Mouse (Mus musculus) bone marrow macrophage, adult 2 months (primary cell): ENCODE results near the gene Tchp. TPM values are rescaled to one million over a fixed set of nuclear protein-coding genes. Genes with fewer than 3 reads are reported as not detected.
A peak's percentile ranks its signal among the peaks of the same experiment; 100 is the strongest.

Experiments used
- H3K27ac ChIP-seq: 2 replicates; pipeline ENCODE4 v1.5.1; 2012; ENCODE audit warnings: low read depth, low read length; ENCODE audit not compliant: insufficient read depth
- H3K4me1 ChIP-seq: 2 replicates; pipeline ENCODE4 v1.6.1; 2012; ENCODE audit warnings: low read length; ENCODE audit not compliant: control insufficient read depth, insufficient read depth
- H3K4me3 ChIP-seq: 2 replicates; pipeline ENCODE4 v1.5.1; 2012; ENCODE audit warnings: mild to moderate bottlenecking, low read length, moderate library complexity; ENCODE audit not compliant: insufficient read depth
- CTCF ChIP-seq: IDR thresholded peaks from 2 replicates; pipeline ENCODE4 v1.5.1; 2012; ENCODE audit warnings: low read depth, mild to moderate bottlenecking, low read length, moderate library complexity
- POLR2A ChIP-seq: IDR thresholded peaks from 2 replicates; pipeline ENCODE4 v1.6.1; 2012; ENCODE audit warnings: mild to moderate bottlenecking, low read depth, low read length, borderline replicate concordance
- polyA plus RNA-seq: library from polyadenylated mRNA; stranded (reverse); fragments of >200 nt; gene quantifications from 2 replicates; pipeline ENCODE4 v1.2.4, GENCODE M21; 2012; ENCODE audit not compliant: missing spikeins, insufficient read depth, insufficient read length

The Tchp gene
- polyA plus RNA-seq, 1 experiment = 13.1 TPM

DNA sequence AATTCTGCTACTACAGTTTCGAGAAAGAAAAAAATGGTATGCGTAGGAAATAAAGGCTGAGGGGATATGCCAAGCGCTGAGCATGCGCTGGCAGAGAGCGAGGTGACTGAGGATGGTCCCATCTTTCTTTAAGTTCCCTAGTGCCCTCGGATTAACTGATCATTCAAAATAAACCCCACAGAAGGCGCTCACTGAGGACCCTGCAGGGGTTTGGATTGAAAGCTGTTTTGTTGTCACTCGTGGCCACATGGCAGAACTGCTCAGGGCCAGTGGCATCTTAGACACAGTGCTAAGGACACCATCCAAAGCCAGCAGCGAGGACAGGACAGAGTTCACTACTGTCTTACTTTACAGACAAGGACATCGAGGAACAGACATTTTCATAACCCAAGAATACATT, 42.8 kb downstream of the Tchp start:
- TF ChIP-seq POLR2A (no peak), CTCF (no peak)
- no peak overlapping the region for H3K27ac ChIP-seq
- H3K4me1 ChIP-seq = peaks cover 2% of the 10 kb centered on the region; the same call in 1 of the 2 replicates
- H3K4me3 ChIP-seq = no peak overlapping the region

DNA sequence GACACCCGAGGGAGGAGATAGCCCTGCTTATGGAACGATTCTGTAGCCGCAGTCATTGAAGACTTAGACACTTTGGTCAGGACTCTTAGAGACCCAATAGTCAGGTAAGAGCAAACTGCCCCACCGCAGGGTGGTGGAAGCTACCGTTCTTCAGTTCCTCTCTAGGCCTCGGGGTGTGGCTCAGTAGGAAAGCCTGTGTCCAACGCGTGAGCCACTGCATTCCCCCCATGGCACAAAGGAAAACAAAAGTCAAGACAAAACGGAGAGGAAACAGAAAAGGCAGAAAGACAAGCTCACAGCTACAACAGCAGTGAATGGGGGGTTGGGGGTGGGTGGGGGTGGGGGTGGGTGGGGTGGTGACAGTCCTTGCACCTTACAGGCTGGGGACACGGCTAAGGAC, 44.8 kb downstream of the Tchp start:
- no peaks in the 10 kb centered on the region for H3K4me1 ChIP-seq
- no peak overlapping the region for H3K27ac ChIP-seq
- TF ChIP-seq CTCF (no peak), POLR2A (no peak)
- no peak overlapping the region for H3K4me3 ChIP-seq

DNA sequence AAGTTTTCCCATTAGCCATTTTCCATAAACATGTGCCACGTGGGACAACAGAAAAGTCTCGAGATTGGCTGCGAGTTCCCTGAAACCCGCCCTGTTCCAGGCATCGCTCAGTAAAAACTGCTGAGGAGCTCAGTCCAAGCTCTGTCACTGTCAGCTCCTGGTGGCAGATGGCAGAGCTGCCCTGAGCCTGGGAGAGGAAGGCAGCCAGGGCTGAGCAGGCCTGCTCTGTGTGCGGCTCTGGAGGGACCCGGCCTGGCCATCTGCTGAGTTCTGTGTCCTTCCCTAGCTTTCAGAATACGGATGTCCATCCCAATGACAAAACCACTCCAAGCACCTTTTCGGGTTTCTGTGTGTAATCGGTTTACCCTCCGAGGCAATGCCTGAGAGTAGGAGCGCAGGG, 45.8 kb downstream of the Tchp start:
- no peak overlapping the region for H3K4me3 ChIP-seq
- TF ChIP-seq CTCF (no peak), POLR2A (no peak)
- no peak overlapping the region for H3K27ac ChIP-seq
- no peaks in the 10 kb centered on the region for H3K4me1 ChIP-seq

DNA sequence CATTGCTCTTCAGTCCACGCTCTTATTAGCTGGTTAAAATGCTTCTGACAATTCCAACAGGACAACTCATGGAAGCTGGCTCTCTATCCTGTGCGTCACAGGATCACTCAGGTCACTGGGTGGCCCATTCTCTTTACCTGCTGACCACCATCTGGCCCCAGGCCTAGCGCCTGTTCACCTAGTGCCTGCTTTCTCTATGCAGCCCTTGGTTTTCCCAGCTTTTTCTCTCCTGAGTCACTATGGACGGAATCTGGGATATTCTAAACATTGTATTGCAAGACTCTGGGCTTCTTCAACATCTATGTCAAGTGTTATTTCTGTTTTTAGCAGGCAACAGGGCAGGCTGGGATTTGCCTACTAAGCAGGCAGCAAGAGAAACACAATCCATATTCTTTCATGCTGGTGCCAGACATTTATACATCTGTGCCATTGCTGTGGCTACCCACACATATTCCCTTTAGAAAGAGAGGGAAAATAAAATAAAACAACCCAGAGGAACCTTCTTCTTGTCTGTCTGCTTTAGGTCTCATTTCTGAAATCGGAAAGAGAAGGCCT, 52.1 kb downstream of the Tchp start:
- H3K4me1 ChIP-seq = no peaks in the 10 kb centered on the region
- no peak overlapping the region for H3K4me3 ChIP-seq
- TF ChIP-seq CTCF (no peak), POLR2A (no peak)
- no peak overlapping the region for H3K27ac ChIP-seq

DNA sequence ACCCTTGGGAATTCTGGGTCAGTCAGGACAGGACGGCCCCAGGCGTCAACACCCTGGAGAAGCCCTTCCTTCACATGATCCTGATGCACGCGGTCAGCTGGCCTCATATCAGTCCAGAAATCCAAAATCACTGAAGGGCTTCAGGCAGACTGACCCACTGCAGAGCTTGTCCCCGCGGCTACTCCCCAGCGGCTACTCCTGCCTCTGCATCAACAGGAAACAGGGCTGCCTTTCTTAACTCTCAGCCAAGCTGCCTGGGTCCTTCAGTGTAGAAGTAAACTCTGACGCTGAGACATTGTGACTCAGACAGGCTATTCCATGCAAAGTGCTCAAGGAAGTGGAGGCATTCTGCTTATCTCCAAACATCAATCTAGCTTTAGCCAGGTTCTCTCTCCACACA, 54.4 kb downstream of the Tchp start:
- H3K4me3 ChIP-seq = no peak overlapping the region
- peaks cover 13% of the 10 kb centered on the region for H3K4me1 ChIP-seq
- TF ChIP-seq POLR2A (no peak), CTCF (no peak)
- H3K27ac ChIP-seq = no peak overlapping the region

DNA sequence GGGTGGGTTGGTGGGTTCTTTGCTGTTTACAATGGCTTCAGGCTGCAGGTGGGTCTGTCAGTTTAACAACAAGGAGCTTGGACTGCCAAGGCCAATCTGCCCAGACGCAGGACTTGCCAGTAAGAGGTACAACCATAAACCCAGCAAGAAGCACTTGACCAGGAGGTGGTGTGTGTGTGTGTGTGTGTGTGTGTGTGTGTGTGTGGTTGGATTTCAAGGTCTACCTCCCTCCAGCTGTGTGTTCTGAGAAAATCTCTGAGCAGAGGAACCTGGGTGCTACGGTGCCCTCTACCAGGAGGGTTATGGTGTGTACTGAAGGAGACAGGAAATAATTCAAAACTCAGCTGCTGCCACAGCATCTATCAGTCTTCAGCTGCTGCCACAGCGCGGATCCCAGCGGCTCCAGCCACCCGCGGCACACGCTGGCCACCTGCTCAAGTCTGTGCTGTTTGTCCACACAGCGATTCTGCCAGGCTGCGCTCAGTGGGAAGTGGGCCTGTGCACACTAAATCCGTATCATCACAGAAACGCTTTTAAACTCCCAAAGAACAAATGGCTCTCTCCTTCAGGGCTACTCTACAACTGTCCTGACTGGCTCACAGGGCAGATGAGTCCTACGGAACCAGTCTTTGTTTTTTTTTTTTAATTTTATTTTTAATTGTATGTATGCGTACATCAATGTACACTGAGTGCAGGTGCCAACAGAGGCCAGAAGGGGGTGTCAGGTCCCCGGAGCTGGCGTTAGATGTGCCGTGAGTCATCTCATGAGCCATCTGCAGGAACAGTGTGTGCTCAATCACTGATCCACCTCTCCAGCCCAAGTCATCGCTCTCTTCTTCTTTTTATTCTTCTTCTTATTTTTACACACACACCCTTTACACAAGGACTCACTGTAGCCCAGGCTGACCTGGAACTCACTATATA, 57.5 kb downstream of the Tchp start:
- H3K4me3 ChIP-seq = no peak overlapping the region
- peaks cover 19% of the 10 kb centered on the region for H3K4me1 ChIP-seq
- H3K27ac ChIP-seq = no peak overlapping the region
- no peak for TF ChIP-seq CTCF
- TF ChIP-seq POLR2A = no peak

DNA sequence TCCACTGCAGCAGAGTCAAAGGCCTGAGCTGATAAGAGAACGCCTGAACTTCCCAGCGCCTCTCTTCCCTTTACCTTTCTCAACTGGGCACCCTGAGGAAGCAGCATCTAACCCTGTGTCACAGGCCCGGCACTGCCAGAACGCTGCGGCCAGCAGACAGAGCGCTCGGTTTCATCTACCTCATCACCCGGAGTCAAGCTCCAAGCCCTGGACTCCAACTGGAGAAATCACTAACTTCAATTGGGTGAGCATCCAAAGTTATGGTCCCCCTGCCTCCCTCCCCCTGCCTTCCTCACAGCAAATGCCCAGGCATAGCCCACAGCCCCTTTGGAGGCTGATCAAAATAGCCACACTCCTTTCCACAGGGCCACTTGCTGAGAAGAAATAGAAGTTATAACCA, 59.1 kb downstream of the Tchp start:
- H3K4me3 ChIP-seq = no peak overlapping the region
- no peak overlapping the region; the same call in 1 of the 2 replicates for H3K27ac ChIP-seq
- TF ChIP-seq POLR2A = no peak
- no peak for TF ChIP-seq CTCF
- H3K4me1 ChIP-seq = peaks cover 30% of the 10 kb centered on the region

DNA sequence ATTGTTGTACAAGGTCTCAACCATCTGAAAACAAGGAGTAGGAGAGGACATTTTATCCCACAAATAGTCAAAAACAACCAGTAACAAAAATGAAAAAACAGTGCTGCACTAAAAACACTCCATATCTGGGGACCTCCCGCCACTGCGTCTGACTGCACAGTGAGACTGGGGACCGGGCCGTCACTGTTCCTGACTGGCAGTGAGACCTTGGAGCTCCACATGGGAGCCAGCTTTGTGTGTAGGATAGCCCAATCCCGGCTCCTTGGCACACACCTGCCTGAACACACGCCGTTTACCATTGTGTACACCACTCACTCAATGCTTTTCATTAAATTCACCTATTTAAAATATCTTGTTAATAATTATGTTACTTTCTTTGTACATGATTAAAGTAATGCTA, 59.6 kb downstream of the Tchp start:
- Histone ChIP-seq H3K4me1 (peaks cover 30% of the 10 kb centered on the region), H3K27ac (no peak overlapping the region), H3K4me3 (no peak overlapping the region)
- TF ChIP-seq POLR2A = no peak
- TF ChIP-seq CTCF = no peak

DNA sequence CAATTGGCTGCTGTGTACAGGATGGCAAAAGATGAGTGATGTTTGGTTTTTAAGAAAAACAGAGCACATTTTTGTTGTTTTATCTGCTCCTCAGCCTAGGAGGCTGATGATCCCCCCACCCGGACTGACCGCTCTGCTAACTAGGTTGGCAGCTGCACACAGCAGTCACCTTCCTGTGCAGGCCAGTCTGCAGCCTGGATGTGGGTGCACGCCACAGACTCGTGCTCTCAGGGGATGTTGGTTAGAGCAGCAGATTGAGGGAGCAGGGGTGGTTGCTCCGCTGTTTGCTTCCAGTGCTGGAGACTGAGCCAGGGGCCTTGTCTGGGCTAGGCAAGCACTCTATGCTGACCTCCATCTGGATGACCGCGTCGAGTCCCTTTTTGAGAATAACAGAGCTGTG, 62.2 kb downstream of the Tchp start:
- H3K4me1 ChIP-seq = peaks cover 30% of the 10 kb centered on the region

DNA sequence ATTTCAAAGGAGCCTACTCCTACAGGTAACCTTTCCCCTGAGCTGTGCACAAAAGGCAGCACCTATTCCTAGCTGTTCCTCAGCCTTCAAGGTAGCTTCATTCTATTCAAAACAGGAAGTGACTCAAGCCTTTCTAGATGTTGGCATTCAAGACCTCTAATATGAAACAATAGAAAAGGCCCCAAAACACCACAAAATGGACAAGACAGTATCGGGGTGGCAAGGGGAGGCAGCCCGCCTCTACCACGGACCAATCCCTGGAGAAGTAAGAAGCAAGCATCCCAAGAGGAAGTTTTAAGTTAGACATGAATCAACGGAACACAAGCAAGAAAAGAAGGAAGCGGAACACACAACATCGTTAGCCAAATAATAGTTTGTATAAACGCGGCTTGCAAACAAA, 64.2 kb downstream of the Tchp start:
- no peak for TF ChIP-seq CTCF
- TF ChIP-seq POLR2A = no peak
- peak overlapping the region; percentile 73 for H3K27ac ChIP-seq
- peak overlapping the region; percentile 72 for H3K4me3 ChIP-seq
- H3K4me1 ChIP-seq = peaks cover 26% of the 10 kb centered on the region

More for the DNA sequence above, 62.2 kb downstream of the Tchp start:
- no peak overlapping the region for H3K4me3 ChIP-seq
- no peak overlapping the region for H3K27ac ChIP-seq
- no peak for TF ChIP-seq CTCF

Other genes with a start within 250 kb of the Tchp start
- 1.5 and 1.9 TPM in 2 replicates for gene Fam222a, start 139.7 kb upstream of the Tchp start, polyA plus RNA-seq
- gene Trpv4, start 49.3 kb upstream of the Tchp start, polyA plus RNA-seq = 27.4 and 31.8 TPM in 2 replicates
- 336 and 371 TPM in 2 replicates for gene Gltp, start 16.8 kb upstream of the Tchp start, polyA plus RNA-seq
- gene Ankrd13a, start 66.9 kb downstream of the Tchp start, polyA plus RNA-seq = 102 and 116 TPM in 2 replicates
- gene Git2, start 67.8 kb downstream of the Tchp start, polyA plus RNA-seq = 111 and 116 TPM in 2 replicates
- gene 1500011B03Rik, start 115.7 kb downstream of the Tchp start, polyA plus RNA-seq = 32.9 and 35.7 TPM in 2 replicates
- gene 4930519G04Rik, start 145.9 kb downstream of the Tchp start, polyA plus RNA-seq = not detected in 2 replicates
- gene Gm9936, start 150.9 kb downstream of the Tchp start, polyA plus RNA-seq = not detected in 2 replicates
- 359 and 380 TPM in 2 replicates for gene Oasl2, start 189.2 kb downstream of the Tchp start, polyA plus RNA-seq
- 13.1 and 14.6 TPM in 2 replicates for gene Oasl1, start 215.5 kb downstream of the Tchp start, polyA plus RNA-seq
- 24.1 and 30.3 TPM in 2 replicates for gene 2210016L21Rik, start 234.4 kb downstream of the Tchp start, polyA plus RNA-seq